Mouse (Mus musculus): ENCODE measurements around the gene Gm11037.

DNA sequence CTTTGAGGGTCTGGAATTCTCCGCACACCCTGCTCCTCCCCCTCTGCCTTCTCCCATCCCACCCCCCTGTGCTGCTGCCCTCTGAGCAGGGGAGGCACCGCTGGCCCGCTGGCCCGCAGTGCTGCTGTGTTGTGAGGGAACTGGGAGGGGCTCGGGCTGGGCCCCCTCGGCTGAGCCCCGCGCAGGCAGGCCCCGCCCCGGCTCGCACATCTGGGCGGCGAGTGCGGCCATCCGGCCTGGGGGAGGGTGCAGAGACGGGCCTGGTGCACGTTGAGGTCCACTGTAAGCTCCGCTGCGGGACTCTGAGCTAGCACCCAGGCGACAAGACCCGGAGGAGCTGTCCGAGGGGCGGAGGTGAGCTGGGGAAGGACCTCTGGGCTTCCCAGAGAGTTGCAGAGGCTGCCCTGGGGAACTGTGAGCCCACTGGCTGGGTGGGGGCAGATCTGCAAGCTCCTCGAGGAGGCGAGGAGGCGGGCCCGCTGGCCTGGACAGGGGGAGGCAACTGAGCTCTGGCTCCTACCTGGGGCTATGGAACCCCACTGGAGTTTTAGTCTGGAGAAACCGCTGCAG is 6.1 kb upstream of the Gm11037 start, which contains the start of gene Hspa12b:
- no peak for TF ChIP-seq CTCF (IDR thresholded peaks at IDR 0.05; ENCODE audit: control insufficient read depth, insufficient read depth, insufficient replicate concordance, low read depth, low read length)
- TF ChIP-seq POLR2A (IDR thresholded peaks at IDR 0.05; ENCODE audit: control insufficient read depth, low read depth, low read length): no peak

All from testis, adult 2 months (tissue).